Mouse (Mus musculus): ENCODE measurements around the gene Galnt10. TPM values are rescaled to one million over a fixed set of nuclear protein-coding genes. Genes with fewer than 3 reads are reported as not detected.

Galnt10 gene
- polyA plus RNA-seq, 1 experiment from 2014 or later, result 27.5 TPM

GRCm38 (mm10) chr11:57643691-57644090 is 1.6 kb upstream of the Galnt10 start:
- no peak overlapping the region for H3K9ac ChIP-seq
- H3K4me3 ChIP-seq (replicated peaks), result peak overlapping the region; percentile 82; the same call in 1 of the 2 replicates
- peaks cover 31% of the 10 kb centered on the region for H3K4me1 ChIP-seq
- peak overlapping the region; percentile 95; the same call in 1 of the 2 replicates for H3K4me2 ChIP-seq (replicated peaks)
- no peaks in the 10 kb centered on the region for H3K9me3 ChIP-seq (replicated peaks)
- H3K27me3 ChIP-seq, result 0 out of 2 replicates have a peak, but pooled peaks cover 2% of the 10 kb centered on the region
- H3K27ac ChIP-seq (replicated peaks), result no peak overlapping the region
- no peaks in the 10 kb centered on the region for H3K36me3 ChIP-seq
- 63% methylated on average over 2 of the region's 2 CpGs for WGBS
- no peak for ATAC-seq (ENCODE audit: insufficient number of reproducible peaks, low FRiP score, low TSS enrichment, low read depth)

- 0% methylated on average over 30 of the region's 30 CpGs for WGBS
- Histone ChIP-seq H3K27me3 (0 out of 2 replicates have a peak, but pooled peaks cover 2% of the 10 kb centered on the region), H3K9me3 (replicated peaks) (no peaks in the 10 kb centered on the region), H3K9ac (peak overlapping the region; percentile 90), H3K4me2 (replicated peaks) (peak overlapping the region; percentile 95), H3K27ac (replicated peaks) (peak overlapping the region; percentile 86), H3K4me1 (peaks cover 37% of the 10 kb centered on the region), H3K4me3 (replicated peaks) (peak overlapping the region; percentile 82), H3K36me3 (no peaks in the 10 kb centered on the region)
- ATAC-seq (ENCODE audit: insufficient number of reproducible peaks, low FRiP score, low TSS enrichment, low read depth), result peak; percentile 62
Observed at GRCm38 (mm10) chr11:57644245-57645017, 811 bp upstream of the Galnt10 start.

GRCm38 (mm10) chr11:57645847-57646246 is 605 bp downstream of the Galnt10 start:
- WGBS, result 16% methylated on average over 8 of the region's 8 CpGs
- H3K4me2 ChIP-seq (replicated peaks), result peak overlapping the region; percentile 95
- H3K36me3 ChIP-seq, result no peaks in the 10 kb centered on the region
- 0 out of 2 replicates have a peak overlapping the region, but pooled peaks have one; percentile 86 for H3K27ac ChIP-seq (replicated peaks)
- peaks cover 52% of the 10 kb centered on the region for H3K4me1 ChIP-seq
- peak overlapping the region; percentile 90; the same call in 1 of the 2 replicates for H3K9ac ChIP-seq
- no peaks in the 10 kb centered on the region for H3K9me3 ChIP-seq (replicated peaks)
- H3K4me3 ChIP-seq (replicated peaks), result peak overlapping the region; percentile 82
- no peak for ATAC-seq (ENCODE audit: insufficient number of reproducible peaks, low FRiP score, low TSS enrichment, low read depth)
- H3K27me3 ChIP-seq, result 0 out of 2 replicates have a peak, but pooled peaks cover 2% of the 10 kb centered on the region

- peak overlapping the region; percentile 82 for H3K4me3 ChIP-seq (replicated peaks)
- H3K36me3 ChIP-seq, result no peaks in the 10 kb centered on the region
- no peak overlapping the region for H3K9ac ChIP-seq
- peak overlapping the region; percentile 95 for H3K4me2 ChIP-seq (replicated peaks)
- ATAC-seq (ENCODE audit: insufficient number of reproducible peaks, low FRiP score, low TSS enrichment, low read depth), result no peak
- 26% methylated on average over 1 of the region's 1 CpGs for WGBS
- 0 out of 2 replicates have a peak, but pooled peaks cover 2% of the 10 kb centered on the region for H3K27me3 ChIP-seq
- H3K9me3 ChIP-seq (replicated peaks), result no peaks in the 10 kb centered on the region
- H3K4me1 ChIP-seq, result peaks cover 57% of the 10 kb centered on the region
- no peak overlapping the region for H3K27ac ChIP-seq (replicated peaks)
Observed at GRCm38 (mm10) chr11:57646416-57646815, 1.2 kb downstream of the Galnt10 start.

GRCm38 (mm10) chr11:57646940-57647339 is 1.7 kb downstream of the Galnt10 start:
- Histone ChIP-seq H3K4me2 (replicated peaks) (peak overlapping the region; percentile 95), H3K9me3 (replicated peaks) (no peaks in the 10 kb centered on the region), H3K27ac (replicated peaks) (no peak overlapping the region), H3K9ac (no peak overlapping the region), H3K36me3 (no peaks in the 10 kb centered on the region), H3K4me1 (peaks cover 62% of the 10 kb centered on the region), H3K27me3 (0 out of 2 replicates have a peak, but pooled peaks cover 2% of the 10 kb centered on the region), H3K4me3 (replicated peaks) (peak overlapping the region; percentile 82; the same call in 1 of the 2 replicates)
- WGBS, result 73% methylated on average over 8 of the region's 8 CpGs
- ATAC-seq (ENCODE audit: insufficient number of reproducible peaks, low FRiP score, low TSS enrichment, low read depth), result no peak

GRCm38 (mm10) chr11:57647446-57647845 is 2.2 kb downstream of the Galnt10 start:
- H3K4me1 ChIP-seq, result peaks cover 68% of the 10 kb centered on the region
- WGBS, result 60% methylated on average over 5 of the region's 5 CpGs
- H3K9ac ChIP-seq, result no peak overlapping the region
- H3K4me2 ChIP-seq (replicated peaks), result peak overlapping the region; percentile 95; the same call in 1 of the 2 replicates
- 0 out of 2 replicates have a peak, but pooled peaks cover 2% of the 10 kb centered on the region for H3K27me3 ChIP-seq
- ATAC-seq (ENCODE audit: insufficient number of reproducible peaks, low FRiP score, low TSS enrichment, low read depth), result no peak
- H3K36me3 ChIP-seq, result no peaks in the 10 kb centered on the region
- H3K9me3 ChIP-seq (replicated peaks), result no peaks in the 10 kb centered on the region
- H3K27ac ChIP-seq (replicated peaks), result no peak overlapping the region
- no peak overlapping the region for H3K4me3 ChIP-seq (replicated peaks)

- Histone ChIP-seq H3K9me3 (replicated peaks) (no peaks in the 10 kb centered on the region), H3K4me2 (replicated peaks) (no peak overlapping the region), H3K9ac (no peak overlapping the region), H3K36me3 (no peaks in the 10 kb centered on the region), H3K27ac (replicated peaks) (no peak overlapping the region), H3K27me3 (no peaks in the 10 kb centered on the region), H3K4me3 (replicated peaks) (no peak overlapping the region), H3K4me1 (peaks cover 71% of the 10 kb centered on the region)
- WGBS, result 91% methylated on average over 11 of the region's 11 CpGs
- no peak for ATAC-seq (ENCODE audit: insufficient number of reproducible peaks, low FRiP score, low TSS enrichment, low read depth)
Observed at GRCm38 (mm10) chr11:57648196-57648800, 3.1 kb downstream of the Galnt10 start.

GRCm38 (mm10) chr11:57649269-57649668 is 4.0 kb downstream of the Galnt10 start:
- Histone ChIP-seq H3K4me2 (replicated peaks) (no peak overlapping the region), H3K4me1 (peaks cover 65% of the 10 kb centered on the region), H3K9me3 (replicated peaks) (no peaks in the 10 kb centered on the region), H3K36me3 (no peaks in the 10 kb centered on the region), H3K27ac (replicated peaks) (no peak overlapping the region), H3K4me3 (replicated peaks) (no peak overlapping the region), H3K27me3 (no peaks in the 10 kb centered on the region), H3K9ac (no peak overlapping the region)
- WGBS, result 58% methylated on average over 4 of the region's 4 CpGs
- ATAC-seq (ENCODE audit: insufficient number of reproducible peaks, low FRiP score, low TSS enrichment, low read depth), result no peak

GRCm38 (mm10) chr11:57649671-57650070 is 4.4 kb downstream of the Galnt10 start:
- H3K9ac ChIP-seq, result no peak overlapping the region
- H3K27ac ChIP-seq (replicated peaks), result no peak overlapping the region
- WGBS, result 71% methylated on average over 10 of the region's 10 CpGs
- no peak overlapping the region for H3K4me3 ChIP-seq (replicated peaks)
- H3K4me2 ChIP-seq (replicated peaks), result no peak overlapping the region
- no peaks in the 10 kb centered on the region for H3K9me3 ChIP-seq (replicated peaks)
- peaks cover 64% of the 10 kb centered on the region for H3K4me1 ChIP-seq
- H3K36me3 ChIP-seq, result no peaks in the 10 kb centered on the region
- ATAC-seq (ENCODE audit: insufficient number of reproducible peaks, low FRiP score, low TSS enrichment, low read depth), result no peak
- H3K27me3 ChIP-seq, result no peaks in the 10 kb centered on the region

- H3K36me3 ChIP-seq, result no peaks in the 10 kb centered on the region
- WGBS, result 63% methylated on average over 2 of the region's 2 CpGs
- H3K27ac ChIP-seq (replicated peaks), result peak overlapping the region; percentile 34
- no peak overlapping the region for H3K4me2 ChIP-seq (replicated peaks)
- peaks cover 73% of the 10 kb centered on the region for H3K4me1 ChIP-seq
- H3K27me3 ChIP-seq, result no peaks in the 10 kb centered on the region
- no peak overlapping the region; the same call in 1 of the 2 replicates for H3K9ac ChIP-seq
- H3K9me3 ChIP-seq (replicated peaks), result no peaks in the 10 kb centered on the region
- no peak for ATAC-seq (ENCODE audit: insufficient number of reproducible peaks, low FRiP score, low TSS enrichment, low read depth)
- no peak overlapping the region for H3K4me3 ChIP-seq (replicated peaks)
Observed at GRCm38 (mm10) chr11:57650867-57651266, 5.6 kb downstream of the Galnt10 start.

- Histone ChIP-seq H3K4me3 (replicated peaks) (no peak overlapping the region), H3K27ac (replicated peaks) (peak overlapping the region; percentile 34), H3K4me1 (peaks cover 72% of the 10 kb centered on the region), H3K27me3 (no peaks in the 10 kb centered on the region), H3K9me3 (replicated peaks) (no peaks in the 10 kb centered on the region), H3K9ac (no peak overlapping the region), H3K36me3 (no peaks in the 10 kb centered on the region), H3K4me2 (replicated peaks) (no peak overlapping the region)
- WGBS, result 34% methylated on average over 15 of the region's 15 CpGs
- ATAC-seq (ENCODE audit: insufficient number of reproducible peaks, low FRiP score, low TSS enrichment, low read depth), result no peak; the same call in 1 of the 2 replicates
Observed at GRCm38 (mm10) chr11:57651281-57651810, 6.1 kb downstream of the Galnt10 start.

Measured in embryonic facial prominence, embryonic 15.5 days (tissue).